Mouse (Mus musculus) heart, embryonic 14.5 days (tissue): ENCODE results near the gene Scn7a. TPM values are rescaled to one million over a fixed set of nuclear protein-coding genes. Genes with fewer than 3 reads are reported as not detected.

Source experiments
- polyA plus RNA-seq: library from polyadenylated mRNA; unstranded; fragments of >200 nt; fragmentation: Nextera tagmentation; extraction: Ambion mirVana; gene quantifications from 2 replicates; pipeline ENCODE4 v1.2.1, GENCODE M21; 2014

The Scn7a gene
- polyA plus RNA-seq, 1 experiment from 2014 or later = 2.0 TPM

Other genes starting within 250 kb of the Scn7a start
- 0.11 TPM in 1 of 2 replicates, not detected in the other for gene Scn9a, start 150.0 kb downstream of the Scn7a start, polyA plus RNA-seq